Mouse (Mus musculus) heart, adult 2 months (tissue): ENCODE data around the gene Kctd17.

Experiments used
- CTCF ChIP-seq: fragments of 200-600 bp; IDR thresholded peaks from 2 replicates; pipeline ENCODE4 v1.8.1; 2022; ENCODE audit warnings: antibody characterized with exemption, mild to moderate bottlenecking, moderate library complexity
- POLR2A ChIP-seq: fragments of 200-500 bp; IDR thresholded peaks from 2 replicates; pipeline ENCODE4 v1.6.1; 2011; ENCODE audit warnings: mild to moderate bottlenecking, low read depth, low read length, control low read depth; ENCODE audit not compliant: insufficient read depth

DNA sequence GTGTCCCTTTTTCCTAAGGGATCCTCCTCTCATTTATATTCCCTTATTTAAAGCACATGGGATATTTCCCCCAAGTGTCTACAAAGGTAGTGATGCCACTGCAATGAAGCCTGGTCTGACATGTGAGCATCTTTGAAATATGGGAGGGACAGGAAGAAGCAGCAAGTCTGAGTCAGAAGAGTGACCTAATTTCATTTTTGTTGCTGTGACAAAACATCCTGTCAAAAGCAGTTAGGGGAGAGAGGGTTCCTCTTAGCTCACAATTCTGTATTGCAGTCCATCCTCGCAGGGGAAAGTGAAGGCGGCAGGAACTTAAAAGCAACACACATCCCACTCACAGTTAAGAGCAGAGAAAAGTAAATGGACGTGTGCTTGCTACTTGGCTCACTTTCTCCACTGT is 37.5 kb upstream of the Kctd17 start:
- no peak for TF ChIP-seq POLR2A
- TF ChIP-seq CTCF, result no peak
